Mouse (Mus musculus) heart, adult 2 months (tissue): ENCODE data around the gene Chad.

ENCODE experiments used
- CTCF ChIP-seq: fragments of 200-600 bp; IDR thresholded peaks from 2 replicates; pipeline ENCODE4 v1.8.1; 2022; ENCODE audit warnings: antibody characterized with exemption, mild to moderate bottlenecking, moderate library complexity
- EP300 ChIP-seq: fragments of 200-500 bp; IDR thresholded peaks from 2 replicates; pipeline ENCODE4 v1.6.1; 2011; ENCODE audit warnings: low read depth, low read length, control low read depth; ENCODE audit not compliant: insufficient read depth
- POLR2A ChIP-seq: fragments of 200-500 bp; IDR thresholded peaks from 2 replicates; pipeline ENCODE4 v1.6.1; 2011; ENCODE audit warnings: mild to moderate bottlenecking, low read depth, low read length, control low read depth; ENCODE audit not compliant: insufficient read depth

DNA sequence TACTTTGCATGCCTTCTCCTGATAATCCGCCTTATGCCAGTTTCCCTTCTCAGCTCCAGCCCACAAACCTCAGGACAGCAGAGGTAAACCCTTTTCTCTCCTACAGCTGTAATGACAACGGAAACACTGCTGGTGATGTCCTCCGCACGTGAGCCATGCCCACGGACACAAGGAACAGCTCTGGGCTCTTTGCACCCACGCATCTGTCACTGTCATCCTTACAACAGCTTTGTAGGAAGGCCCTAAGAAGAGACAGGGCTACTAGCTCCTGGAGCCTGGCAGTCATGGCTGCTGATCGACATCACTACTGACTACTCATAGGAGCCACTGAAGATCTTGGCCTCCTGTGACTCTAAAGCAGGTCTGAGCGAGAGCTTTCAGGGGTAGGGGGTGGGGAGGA, 31.7 kb upstream of the Chad start:
- TF ChIP-seq CTCF (no peak), EP300 (no peak), POLR2A (no peak)
